Mouse (Mus musculus): ENCODE measurements around the gene Pde8a. TPM values are rescaled to one million over a fixed set of nuclear protein-coding genes. Genes with fewer than 3 reads are reported as not detected.

The Pde8a gene
- total and polyA plus RNA-seq, 2 experiments from 2014 or later = 1.8 to 2.1 TPM

DNA sequence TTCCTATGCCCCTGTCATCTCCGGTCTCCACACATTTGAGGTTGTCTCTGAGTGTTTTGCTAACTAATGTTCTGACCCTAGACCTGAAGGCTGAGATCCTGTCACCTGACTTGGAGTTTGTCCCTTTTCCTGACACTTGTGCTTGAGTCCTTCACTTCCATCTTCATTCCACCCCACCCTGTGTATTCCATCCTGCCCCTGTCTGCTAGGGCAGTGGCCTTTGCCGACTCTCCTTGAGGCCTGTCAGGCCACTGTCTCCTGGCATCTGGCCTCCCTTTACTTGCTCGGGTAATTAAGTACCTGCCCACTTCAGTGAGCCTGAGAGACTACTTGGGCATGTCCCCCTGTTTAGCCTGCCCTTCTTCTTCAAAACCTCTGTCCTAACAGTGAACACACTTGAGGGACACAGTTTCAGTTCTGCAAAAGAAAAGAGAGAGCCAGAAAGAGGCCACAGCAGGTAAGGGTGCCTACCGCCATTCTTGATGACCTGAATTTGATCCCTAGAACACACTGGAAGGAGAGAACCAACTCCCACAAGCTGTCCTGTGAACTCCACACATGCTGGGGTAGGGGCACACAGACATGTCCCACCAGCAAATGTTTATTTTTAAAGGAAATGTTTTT, 22.3 kb downstream of the Pde8a start:
- Histone ChIP-seq H3K9me3 (ENCODE audit: low read length) (no peaks in the 10 kb centered on the region), H3K27me3 (ENCODE audit: insufficient read depth, low read length) (no peaks in the 10 kb centered on the region), H3K4me1 (ENCODE audit: insufficient read depth, low read length) (no peaks in the 10 kb centered on the region), H3K4me3 (ENCODE audit: low read length) (no peak overlapping the region), H3K36me3 (ENCODE audit: insufficient read depth, low read length) (no peaks in the 10 kb centered on the region), H3K27ac (no peak overlapping the region), H3K9ac (replicated peaks; ENCODE audit: low read length) (no peak overlapping the region), H3K4me2 (ENCODE audit: low read depth, low read length) (no peak overlapping the region)
- 81% methylated on average over 4 of the region's 4 CpGs for WGBS
- no peak for TF ChIP-seq CTCF (IDR thresholded peaks at IDR 0.05; ENCODE audit: low read depth)
- ATAC-seq (no peak), DNase-seq (ENCODE audit: low spot score) (no peak)

- Histone ChIP-seq H3K9ac (replicated peaks; ENCODE audit: low read length) (no peak overlapping the region), H3K36me3 (ENCODE audit: insufficient read depth, low read length) (no peaks in the 10 kb centered on the region), H3K4me2 (ENCODE audit: low read depth, low read length) (no peak overlapping the region), H3K4me3 (ENCODE audit: low read length) (no peak overlapping the region), H3K27me3 (ENCODE audit: insufficient read depth, low read length) (no peaks in the 10 kb centered on the region), H3K9me3 (ENCODE audit: low read length) (no peaks in the 10 kb centered on the region), H3K4me1 (ENCODE audit: insufficient read depth, low read length) (no peaks in the 10 kb centered on the region), H3K27ac (no peak overlapping the region)
- 70% methylated on average over 5 of the region's 5 CpGs for WGBS
- ATAC-seq = no peak
- no peak for DNase-seq (ENCODE audit: low spot score)
- TF ChIP-seq CTCF (IDR thresholded peaks at IDR 0.05; ENCODE audit: low read depth) = no peak
These were observed 30.0 kb downstream of the Pde8a start for GRCm38 (mm10) chr7:81243361-81243760.

GRCm38 (mm10) chr7:81249854-81250279, 36.5 kb downstream of the Pde8a start:
- no peaks in the 10 kb centered on the region for H3K27me3 ChIP-seq (ENCODE audit: insufficient read depth, low read length)
- no peak overlapping the region for H3K4me2 ChIP-seq (ENCODE audit: low read depth, low read length)
- ATAC-seq (no peak), DNase-seq (ENCODE audit: low spot score) (no peak)
- no peak for TF ChIP-seq CTCF (IDR thresholded peaks at IDR 0.05; ENCODE audit: low read depth)
- no peaks in the 10 kb centered on the region for H3K9me3 ChIP-seq (ENCODE audit: low read length)
- no peaks in the 10 kb centered on the region for H3K4me1 ChIP-seq (ENCODE audit: insufficient read depth, low read length)
- no peak overlapping the region for H3K9ac ChIP-seq (replicated peaks; ENCODE audit: low read length)
- no peaks in the 10 kb centered on the region for H3K36me3 ChIP-seq (ENCODE audit: insufficient read depth, low read length)
- 80% methylated on average over 3 of the region's 3 CpGs for WGBS
- H3K4me3 ChIP-seq (ENCODE audit: low read length) = no peak overlapping the region
- H3K27ac ChIP-seq = no peak overlapping the region

GRCm38 (mm10) chr7:81250601-81251000, 37.2 kb downstream of the Pde8a start:
- ATAC-seq (no peak), DNase-seq (ENCODE audit: low spot score) (no peak)
- Histone ChIP-seq H3K27me3 (ENCODE audit: insufficient read depth, low read length) (no peaks in the 10 kb centered on the region), H3K4me1 (ENCODE audit: insufficient read depth, low read length) (no peaks in the 10 kb centered on the region), H3K4me3 (ENCODE audit: low read length) (no peak overlapping the region), H3K27ac (no peak overlapping the region), H3K4me2 (ENCODE audit: low read depth, low read length) (no peak overlapping the region), H3K9ac (replicated peaks; ENCODE audit: low read length) (no peak overlapping the region), H3K9me3 (ENCODE audit: low read length) (no peaks in the 10 kb centered on the region), H3K36me3 (ENCODE audit: insufficient read depth, low read length) (no peaks in the 10 kb centered on the region)
- TF ChIP-seq CTCF (IDR thresholded peaks at IDR 0.05; ENCODE audit: low read depth) = no peak
- WGBS = 80% methylated on average over 6 of the region's 6 CpGs

GRCm38 (mm10) chr7:81251521-81251920, 38.1 kb downstream of the Pde8a start:
- H3K4me1 ChIP-seq (ENCODE audit: insufficient read depth, low read length) = no peaks in the 10 kb centered on the region
- no peak overlapping the region for H3K4me2 ChIP-seq (ENCODE audit: low read depth, low read length)
- no peak for TF ChIP-seq CTCF (IDR thresholded peaks at IDR 0.05; ENCODE audit: low read depth)
- H3K36me3 ChIP-seq (ENCODE audit: insufficient read depth, low read length) = no peaks in the 10 kb centered on the region
- no peaks in the 10 kb centered on the region for H3K9me3 ChIP-seq (ENCODE audit: low read length)
- ATAC-seq = no peak
- DNase-seq (ENCODE audit: low spot score) = no peak
- no peak overlapping the region for H3K9ac ChIP-seq (replicated peaks; ENCODE audit: low read length)
- H3K4me3 ChIP-seq (ENCODE audit: low read length) = no peak overlapping the region
- H3K27me3 ChIP-seq (ENCODE audit: insufficient read depth, low read length) = no peaks in the 10 kb centered on the region
- WGBS = 82% methylated on average over 2 of the region's 2 CpGs
- H3K27ac ChIP-seq = no peak overlapping the region

GRCm38 (mm10) chr7:81253317-81253716, 39.9 kb downstream of the Pde8a start:
- no peaks in the 10 kb centered on the region for H3K9me3 ChIP-seq (ENCODE audit: low read length)
- H3K36me3 ChIP-seq (ENCODE audit: insufficient read depth, low read length) = no peaks in the 10 kb centered on the region
- DNase-seq (ENCODE audit: low spot score) = no peak
- H3K27ac ChIP-seq = no peak overlapping the region
- H3K4me3 ChIP-seq (ENCODE audit: low read length) = no peak overlapping the region
- H3K27me3 ChIP-seq (ENCODE audit: insufficient read depth, low read length) = no peaks in the 10 kb centered on the region
- no peak for TF ChIP-seq CTCF (IDR thresholded peaks at IDR 0.05; ENCODE audit: low read depth)
- H3K9ac ChIP-seq (replicated peaks; ENCODE audit: low read length) = no peak overlapping the region
- no peaks in the 10 kb centered on the region for H3K4me1 ChIP-seq (ENCODE audit: insufficient read depth, low read length)
- H3K4me2 ChIP-seq (ENCODE audit: low read depth, low read length) = no peak overlapping the region
- ATAC-seq = no peak
- 82% methylated on average over 11 of the region's 11 CpGs for WGBS

- Histone ChIP-seq H3K27me3 (ENCODE audit: insufficient read depth, low read length) (no peaks in the 10 kb centered on the region), H3K4me1 (ENCODE audit: insufficient read depth, low read length) (no peaks in the 10 kb centered on the region), H3K4me2 (ENCODE audit: low read depth, low read length) (no peak overlapping the region), H3K4me3 (ENCODE audit: low read length) (no peak overlapping the region), H3K9me3 (ENCODE audit: low read length) (no peaks in the 10 kb centered on the region), H3K27ac (no peak overlapping the region), H3K9ac (replicated peaks; ENCODE audit: low read length) (no peak overlapping the region), H3K36me3 (ENCODE audit: insufficient read depth, low read length) (no peaks in the 10 kb centered on the region)
- no peak for TF ChIP-seq CTCF (IDR thresholded peaks at IDR 0.05; ENCODE audit: low read depth)
- DNase-seq (ENCODE audit: low spot score) (no peak), ATAC-seq (no peak)
These were observed 41.2 kb downstream of the Pde8a start for GRCm38 (mm10) chr7:81254579-81254978.

Measured in hindbrain, postnatal 0 days (tissue).